Mouse (Mus musculus): Measurements from ENCODE around the gene Fam19a4. TPM values are rescaled to one million over a fixed set of nuclear protein-coding genes. Genes with fewer than 3 reads are reported as not detected.

Gene Fam19a4
- total and polyA plus RNA-seq, 2 experiments from 2014 or later, result 1.7 to 2.4 TPM

DNA sequence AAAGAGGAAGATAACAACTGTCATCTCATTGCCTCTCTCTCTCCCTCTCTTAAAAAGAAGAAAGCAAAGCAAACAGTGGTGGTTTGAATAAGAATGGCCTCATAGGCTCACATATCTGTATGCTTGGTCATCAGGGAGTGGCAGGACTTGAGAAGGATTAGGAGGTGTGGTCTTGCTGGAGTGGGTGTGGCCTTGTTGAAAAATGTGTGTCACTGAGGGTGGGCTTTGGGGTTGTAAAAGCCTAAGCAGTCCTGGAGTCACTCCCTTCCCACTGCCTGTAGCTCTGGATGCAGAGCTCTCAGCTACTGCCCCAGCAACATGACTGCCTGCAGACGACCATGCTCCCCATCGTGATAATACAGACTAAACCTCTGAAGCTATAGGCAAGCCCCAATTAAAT, 22.1 kb upstream of the Fam19a4 start:
- TF ChIP-seq CTCF (IDR thresholded peaks at IDR 0.05; ENCODE audit: low read depth), result no peak
- Histone ChIP-seq H3K9ac (no peak overlapping the region), H3K36me3 (ENCODE audit: insufficient read depth) (no peaks in the 10 kb centered on the region), H3K4me2 (ENCODE audit: low read depth) (no peak overlapping the region), H3K9me3 (ENCODE audit: low read length) (no peaks in the 10 kb centered on the region), H3K27me3 (ENCODE audit: insufficient read depth, low read length) (no peaks in the 10 kb centered on the region), H3K4me1 (ENCODE audit: insufficient read depth) (0 out of 2 replicates have a peak, but pooled peaks cover 3% of the 10 kb centered on the region), H3K27ac (ENCODE audit: low read depth, low read length) (no peak overlapping the region), H3K4me3 (ENCODE audit: low read depth, low read length) (no peak overlapping the region)
- DNase-seq (no peak), ATAC-seq (no peak)
- WGBS, result 92% methylated on average over 2 of the region's 2 CpGs

DNA sequence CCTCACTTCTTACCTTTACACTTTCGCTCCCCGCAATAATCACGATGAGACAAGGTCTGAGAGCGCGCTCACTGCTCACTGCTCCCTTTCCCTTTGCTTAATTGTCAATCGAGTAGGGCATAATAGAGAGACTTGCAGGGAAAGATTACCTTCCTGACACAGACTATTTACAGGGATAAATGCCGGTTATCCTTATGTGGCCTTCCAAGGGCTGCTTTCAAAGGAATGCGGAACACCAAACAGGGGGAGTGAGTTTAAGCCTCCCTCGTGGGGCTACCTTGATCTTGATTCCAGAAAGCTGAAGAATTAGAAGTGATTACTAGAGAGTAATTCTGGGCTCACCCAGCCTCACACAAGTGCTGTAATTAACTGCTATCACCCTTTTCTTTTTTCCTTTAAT, 19.8 kb upstream of the Fam19a4 start:
- Histone ChIP-seq H3K27me3 (ENCODE audit: insufficient read depth, low read length) (no peaks in the 10 kb centered on the region), H3K36me3 (ENCODE audit: insufficient read depth) (no peaks in the 10 kb centered on the region), H3K27ac (ENCODE audit: low read depth, low read length) (no peak overlapping the region), H3K9me3 (ENCODE audit: low read length) (no peaks in the 10 kb centered on the region), H3K4me3 (ENCODE audit: low read depth, low read length) (no peak overlapping the region), H3K9ac (no peak overlapping the region), H3K4me1 (ENCODE audit: insufficient read depth) (0 out of 2 replicates have a peak, but pooled peaks cover 3% of the 10 kb centered on the region), H3K4me2 (ENCODE audit: low read depth) (0 out of 2 replicates have a peak overlapping the region, but pooled peaks have one; percentile 13)
- ATAC-seq, result no peak
- WGBS, result 32% methylated on average over 9 of the region's 9 CpGs
- no peak for TF ChIP-seq CTCF (IDR thresholded peaks at IDR 0.05; ENCODE audit: low read depth)
- DNase-seq, result no peak

DNA sequence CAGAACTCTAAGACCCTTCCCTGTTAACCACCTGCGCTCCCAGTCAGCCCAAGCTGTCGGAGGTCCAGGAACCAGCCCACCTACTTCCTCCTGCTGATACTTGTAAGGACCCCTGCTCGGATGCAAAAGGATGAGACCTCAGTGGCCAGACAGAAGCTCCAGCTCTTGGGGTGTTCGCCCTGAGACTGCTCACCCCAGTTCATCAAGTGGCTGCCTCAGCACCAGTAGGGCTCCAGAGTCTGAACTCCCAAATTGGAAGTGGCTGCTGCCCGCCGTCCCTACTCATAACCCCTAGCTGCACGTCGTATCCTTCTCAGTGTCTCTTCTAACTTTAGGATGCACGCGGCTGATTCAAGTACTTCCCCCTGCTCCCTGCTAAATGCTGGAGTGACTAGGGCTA, 614 bp downstream of the Fam19a4 start:
- peaks cover 23% of the 10 kb centered on the region for H3K27me3 ChIP-seq (ENCODE audit: insufficient read depth, low read length)
- ATAC-seq, result no peak
- H3K9me3 ChIP-seq (ENCODE audit: low read length), result no peaks in the 10 kb centered on the region
- no peaks in the 10 kb centered on the region for H3K36me3 ChIP-seq (ENCODE audit: insufficient read depth)
- H3K4me3 ChIP-seq (ENCODE audit: low read depth, low read length), result peak overlapping the region; percentile 39
- no peak for TF ChIP-seq CTCF (IDR thresholded peaks at IDR 0.05; ENCODE audit: low read depth)
- no peak overlapping the region for H3K27ac ChIP-seq (ENCODE audit: low read depth, low read length)
- DNase-seq, result no peak
- H3K4me1 ChIP-seq (ENCODE audit: insufficient read depth), result no peaks in the 10 kb centered on the region
- H3K9ac ChIP-seq, result 0 out of 2 replicates have a peak overlapping the region, but pooled peaks have one; percentile 18
- WGBS, result 9% methylated on average over 10 of the region's 10 CpGs
- H3K4me2 ChIP-seq (ENCODE audit: low read depth), result peak overlapping the region; percentile 60

DNA sequence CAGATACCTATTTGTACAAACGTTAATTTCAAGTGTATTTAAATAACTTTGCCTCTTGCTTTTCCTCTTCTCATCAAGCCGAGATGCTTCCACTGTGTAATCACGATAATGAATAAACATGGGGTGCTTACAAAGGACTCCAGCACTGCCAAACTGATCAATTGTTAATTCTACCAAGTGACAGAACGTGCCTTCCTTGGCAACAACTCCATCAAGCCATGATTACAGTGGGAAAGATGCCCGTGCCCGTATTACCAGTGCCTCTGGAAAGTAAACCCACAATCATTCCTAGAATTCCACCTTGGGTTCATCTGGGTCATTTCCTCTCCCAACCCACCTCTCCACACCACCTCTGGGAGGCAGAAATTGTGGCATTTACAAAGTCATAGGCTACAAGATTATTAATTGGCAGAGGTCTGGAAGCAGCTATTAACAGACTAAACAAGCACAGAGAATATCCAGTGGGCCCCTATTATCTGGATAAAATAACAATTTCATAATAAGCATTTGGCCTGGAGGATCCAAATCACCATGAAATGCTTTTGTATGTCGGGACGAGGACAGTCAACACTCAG, 7.9 kb downstream of the Fam19a4 start:
- no peaks in the 10 kb centered on the region for H3K27me3 ChIP-seq (ENCODE audit: insufficient read depth, low read length)
- no peaks in the 10 kb centered on the region for H3K4me1 ChIP-seq (ENCODE audit: insufficient read depth)
- no peak overlapping the region for H3K4me2 ChIP-seq (ENCODE audit: low read depth)
- H3K27ac ChIP-seq (ENCODE audit: low read depth, low read length), result no peak overlapping the region
- no peaks in the 10 kb centered on the region for H3K36me3 ChIP-seq (ENCODE audit: insufficient read depth)
- DNase-seq, result peak; percentile 55
- WGBS, result 32% methylated on average over 8 of the region's 8 CpGs
- TF ChIP-seq CTCF (IDR thresholded peaks at IDR 0.05; ENCODE audit: low read depth), result no peak
- no peak overlapping the region for H3K4me3 ChIP-seq (ENCODE audit: low read depth, low read length)
- no peak overlapping the region for H3K9ac ChIP-seq
- H3K9me3 ChIP-seq (ENCODE audit: low read length), result no peaks in the 10 kb centered on the region
- ATAC-seq, result peak; percentile 36; the same call in 1 of the 2 replicates

DNA sequence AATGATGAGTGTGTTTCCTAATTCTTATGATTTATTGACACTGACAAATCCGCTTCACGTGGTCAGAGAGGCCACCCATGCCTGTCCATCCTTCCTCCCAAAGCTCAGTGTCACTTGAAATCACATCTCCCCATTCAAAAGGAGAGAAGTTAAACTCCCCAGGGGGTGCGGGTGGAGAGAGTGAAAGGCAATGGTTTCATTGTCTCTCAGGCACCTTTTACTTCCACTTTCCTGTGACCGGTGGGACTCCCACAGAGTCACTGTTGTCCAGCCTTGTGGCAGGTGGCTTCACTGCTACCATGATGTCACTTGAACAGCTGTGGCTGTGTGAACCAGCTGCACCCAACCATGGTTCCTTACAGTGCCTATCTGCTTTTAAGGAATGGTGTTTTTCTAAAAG, 11.8 kb downstream of the Fam19a4 start:
- WGBS, result 29% methylated on average over 4 of the region's 4 CpGs
- Histone ChIP-seq H3K9me3 (ENCODE audit: low read length) (no peaks in the 10 kb centered on the region), H3K27me3 (ENCODE audit: insufficient read depth, low read length) (no peaks in the 10 kb centered on the region), H3K27ac (ENCODE audit: low read depth, low read length) (no peak overlapping the region), H3K36me3 (ENCODE audit: insufficient read depth) (no peaks in the 10 kb centered on the region), H3K4me1 (ENCODE audit: insufficient read depth) (no peaks in the 10 kb centered on the region), H3K4me3 (ENCODE audit: low read depth, low read length) (no peak overlapping the region), H3K9ac (no peak overlapping the region), H3K4me2 (ENCODE audit: low read depth) (no peak overlapping the region)
- TF ChIP-seq CTCF (IDR thresholded peaks at IDR 0.05; ENCODE audit: low read depth), result no peak
- DNase-seq, result no peak
- ATAC-seq, result no peak

DNA sequence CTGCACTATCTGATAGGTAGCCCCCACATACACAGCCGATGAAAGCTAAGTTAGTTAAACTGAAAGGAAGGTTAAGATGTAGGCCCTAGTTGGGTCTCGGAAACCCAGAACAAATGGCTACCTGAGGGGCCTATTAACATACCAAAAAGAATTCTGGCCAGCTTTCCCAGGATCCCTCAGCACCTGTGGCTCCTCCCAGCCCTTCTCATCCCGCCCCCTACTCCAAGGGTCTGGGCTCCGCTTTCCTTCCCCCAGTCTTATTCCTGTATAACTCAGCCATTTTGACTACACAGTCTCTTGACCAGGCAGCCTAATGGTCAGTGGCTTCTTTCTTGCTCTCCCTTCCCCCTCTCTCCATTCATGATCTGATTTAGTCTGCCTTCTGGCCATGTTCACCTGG, 13.7 kb downstream of the Fam19a4 start:
- Histone ChIP-seq H3K27me3 (ENCODE audit: insufficient read depth, low read length) (no peaks in the 10 kb centered on the region), H3K9ac (no peak overlapping the region), H3K4me3 (ENCODE audit: low read depth, low read length) (no peak overlapping the region), H3K4me2 (ENCODE audit: low read depth) (no peak overlapping the region), H3K27ac (ENCODE audit: low read depth, low read length) (no peak overlapping the region), H3K4me1 (ENCODE audit: insufficient read depth) (no peaks in the 10 kb centered on the region), H3K9me3 (ENCODE audit: low read length) (no peaks in the 10 kb centered on the region), H3K36me3 (ENCODE audit: insufficient read depth) (no peaks in the 10 kb centered on the region)
- ATAC-seq (no peak), DNase-seq (no peak)
- no peak for TF ChIP-seq CTCF (IDR thresholded peaks at IDR 0.05; ENCODE audit: low read depth)
- 78% methylated on average over 4 of the region's 4 CpGs for WGBS

DNA sequence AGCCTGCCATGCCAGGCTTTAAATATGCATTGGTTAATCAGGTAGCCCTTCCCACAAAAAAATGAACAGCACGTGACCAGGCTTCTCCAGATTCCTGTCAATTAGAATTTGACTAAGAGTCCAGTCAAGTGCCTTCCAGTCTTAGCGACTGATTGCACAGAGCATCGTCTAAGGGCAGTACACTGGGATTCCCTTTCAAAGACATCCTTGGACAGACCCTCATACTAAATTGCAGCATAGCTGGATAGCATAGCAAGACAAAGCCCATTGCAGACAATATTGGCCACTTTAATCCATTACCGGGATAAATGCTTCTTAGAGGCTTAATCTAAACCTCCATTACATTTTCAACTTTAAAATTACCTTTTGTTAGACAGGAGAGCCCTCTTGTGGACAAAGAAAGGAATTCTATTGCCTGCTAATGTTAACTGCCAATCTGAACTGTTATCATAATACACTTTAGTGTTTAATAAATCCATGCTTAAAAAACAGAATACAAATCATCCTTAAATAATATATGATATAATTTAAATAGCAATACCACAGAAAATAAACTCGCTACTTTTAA, 33.0 kb downstream of the Fam19a4 start:
- Histone ChIP-seq H3K9me3 (ENCODE audit: low read length) (no peaks in the 10 kb centered on the region), H3K9ac (no peak overlapping the region), H3K4me3 (ENCODE audit: low read depth, low read length) (no peak overlapping the region), H3K4me1 (ENCODE audit: insufficient read depth) (no peaks in the 10 kb centered on the region), H3K27ac (ENCODE audit: low read depth, low read length) (no peak overlapping the region), H3K27me3 (ENCODE audit: insufficient read depth, low read length) (no peaks in the 10 kb centered on the region), H3K4me2 (ENCODE audit: low read depth) (no peak overlapping the region), H3K36me3 (ENCODE audit: insufficient read depth) (no peaks in the 10 kb centered on the region)
- peak; percentile 81 for TF ChIP-seq CTCF (IDR thresholded peaks at IDR 0.05; ENCODE audit: low read depth)
- ATAC-seq, result peak; percentile 18; the same call in 1 of the 2 replicates
- 33% methylated on average over 5 of the region's 5 CpGs for WGBS
- peak; percentile 68 for DNase-seq

Measured in forebrain, postnatal 0 days (tissue).